Mouse (Mus musculus) stomach, postnatal 0 days (tissue): ENCODE results near the gene Arl8a. TPM values are rescaled to one million over a fixed set of nuclear protein-coding genes. Genes with fewer than 3 reads are reported as not detected.
A peak's percentile ranks its signal among the peaks of the same experiment; 100 is the strongest.

ENCODE experiments used
- ATAC-seq: fragments of 200-750 bp; cut with Nextera tagmentation; 2 replicates; pipeline ENCODE4 v1.8.0; 2017; ENCODE audit not compliant: low FRiP score, low TSS enrichment
- DNase-seq: peaks from one replicate; pipeline ENCODE4 v3.0.0-alpha.2; 2016; ENCODE audit warnings: low spot score
- H3K27ac ChIP-seq: fragments of 300-500 bp; sonication (generic); replicated peaks from 2 replicates; pipeline ENCODE4 v1.5.1; 2014; ENCODE audit warnings: mild to moderate bottlenecking, control low read depth
- H3K27me3 ChIP-seq: fragments of 300-500 bp; sonication (generic); 2 replicates; pipeline ENCODE4 v1.6.1; 2014; ENCODE audit warnings: low read length; ENCODE audit not compliant: control insufficient read depth, insufficient read depth
- H3K36me3 ChIP-seq: fragments of 300-500 bp; sonication (generic); 2 replicates; pipeline ENCODE4 v1.6.1; 2014; ENCODE audit warnings: low read length, mixed read lengths; ENCODE audit not compliant: control insufficient read depth, insufficient read depth
- H3K4me1 ChIP-seq: fragments of 300-500 bp; sonication (generic); replicated peaks from 2 replicates; pipeline ENCODE4 v1.6.1; 2014; ENCODE audit warnings: antibody characterized with exemption; ENCODE audit not compliant: control insufficient read depth, insufficient read depth
- H3K4me2 ChIP-seq: fragments of 300-500 bp; sonication (generic); replicated peaks from 2 replicates; pipeline ENCODE4 v1.6.1; 2014; ENCODE audit warnings: low read depth, mild to moderate bottlenecking, control low read depth, moderate library complexity
- H3K4me3 ChIP-seq: fragments of 300-500 bp; sonication (generic); 2 replicates; pipeline ENCODE4 v1.5.1; 2014; ENCODE audit warnings: low read depth, low read length, control low read depth
- H3K9ac ChIP-seq: fragments of 300-500 bp; sonication (generic); 2 replicates; pipeline ENCODE4 v1.6.1; 2014; ENCODE audit warnings: mild to moderate bottlenecking, low read length, control low read depth, mixed read lengths
- H3K9me3 ChIP-seq: fragments of 300-500 bp; sonication (generic); 2 replicates; pipeline ENCODE4 v1.6.1; 2016; ENCODE audit warnings: low read length; ENCODE audit not compliant: control insufficient read depth
- CTCF ChIP-seq: IDR thresholded peaks from 2 replicates; pipeline ENCODE4 v1.5.1; 2016; ENCODE audit warnings: antibody characterized with exemption, low read depth, mild to moderate bottlenecking, moderate library complexity
- EP300 ChIP-seq: optimal IDR thresholded peaks from 2 replicates; pipeline ENCODE3; 2016; ENCODE audit warnings: antibody characterized with exemption
- WGBS: fragments of 180-500 bp; shearing (Covaris S2); extraction: QIAGEN DNeasy Blood & Tissue Kit; methylation state at CpG from one replicate; pipeline ENCODE4 v1.1.7; 2014; 5-methylcytosine and 5-hydroxymethylcytosine counted together
- polyA plus RNA-seq: library from polyadenylated mRNA; unstranded; fragments of >200 nt; fragmentation: Nextera tagmentation; extraction: Ambion mirVana; gene quantifications from 2 replicates; pipeline ENCODE4 v1.2.1, GENCODE M21; 2015

The Arl8a gene
- polyA plus RNA-seq, 1 experiment from 2014 or later, result 42.2 TPM

DNA sequence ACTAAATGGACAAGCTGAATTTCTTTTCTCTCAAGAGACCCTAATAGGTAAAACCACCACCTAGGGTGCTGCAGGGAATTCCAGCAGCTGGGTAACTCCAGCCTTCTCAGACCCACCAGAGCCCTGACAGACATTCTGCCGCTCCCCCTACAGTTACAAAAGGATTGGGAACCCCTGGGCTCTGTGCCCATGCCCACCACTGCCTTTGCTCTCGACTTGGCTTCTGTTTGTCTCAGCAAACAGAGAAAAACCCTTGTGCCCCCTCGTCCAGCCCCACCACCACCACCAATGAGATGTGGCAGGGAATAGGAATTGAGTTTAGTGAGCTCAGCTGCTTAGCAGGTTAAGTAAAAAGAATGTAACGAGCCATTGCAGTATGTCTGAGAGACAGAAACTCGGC, 2.4 kb downstream of the Arl8a start:
- TF ChIP-seq EP300, result no peak
- no peak for TF ChIP-seq CTCF
- Histone ChIP-seq H3K9me3 (no peaks in the 10 kb centered on the region), H3K9ac (no peak overlapping the region), H3K27ac (no peak overlapping the region), H3K27me3 (no peaks in the 10 kb centered on the region), H3K4me3 (no peak overlapping the region), H3K4me2 (no peak overlapping the region), H3K36me3 (no peaks in the 10 kb centered on the region), H3K4me1 (no peaks in the 10 kb centered on the region; the same call in 1 of the 2 replicates)
- 50% methylated on average over 5 of the region's 5 CpGs for WGBS
- DNase-seq (no peak), ATAC-seq (no peak)

DNA sequence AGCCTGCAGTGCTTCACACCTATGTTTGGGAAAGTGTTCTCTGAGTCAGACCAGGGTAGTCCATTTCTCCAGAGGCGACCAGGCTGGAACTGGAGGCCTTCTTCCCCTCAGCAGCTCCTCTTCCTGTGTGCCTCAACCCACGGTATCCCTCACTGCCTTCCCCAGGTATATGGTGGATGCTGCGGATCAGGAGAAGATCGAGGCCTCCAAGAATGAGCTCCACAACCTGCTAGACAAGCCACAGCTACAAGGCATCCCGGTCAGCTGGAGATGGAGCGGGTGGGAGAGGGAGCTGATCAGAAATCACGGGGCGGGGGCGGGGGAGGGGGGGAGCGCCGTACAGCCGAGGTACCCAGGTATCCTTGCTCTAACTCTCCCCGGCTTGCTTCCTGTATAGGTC, 7.4 kb downstream of the Arl8a start:
- Histone ChIP-seq H3K4me2 (peak overlapping the region; percentile 40), H3K4me3 (no peak overlapping the region), H3K36me3 (peaks cover 3% of the 10 kb centered on the region; the same call in 1 of the 2 replicates), H3K4me1 (no peaks in the 10 kb centered on the region; the same call in 1 of the 2 replicates), H3K27me3 (no peaks in the 10 kb centered on the region), H3K9ac (no peak overlapping the region), H3K9me3 (no peaks in the 10 kb centered on the region), H3K27ac (peak overlapping the region; percentile 76)
- 22% methylated on average over 13 of the region's 13 CpGs for WGBS
- ATAC-seq, result peak; percentile 4; the same call in 1 of the 2 replicates
- DNase-seq, result no peak
- TF ChIP-seq CTCF (no peak), EP300 (no peak)

DNA sequence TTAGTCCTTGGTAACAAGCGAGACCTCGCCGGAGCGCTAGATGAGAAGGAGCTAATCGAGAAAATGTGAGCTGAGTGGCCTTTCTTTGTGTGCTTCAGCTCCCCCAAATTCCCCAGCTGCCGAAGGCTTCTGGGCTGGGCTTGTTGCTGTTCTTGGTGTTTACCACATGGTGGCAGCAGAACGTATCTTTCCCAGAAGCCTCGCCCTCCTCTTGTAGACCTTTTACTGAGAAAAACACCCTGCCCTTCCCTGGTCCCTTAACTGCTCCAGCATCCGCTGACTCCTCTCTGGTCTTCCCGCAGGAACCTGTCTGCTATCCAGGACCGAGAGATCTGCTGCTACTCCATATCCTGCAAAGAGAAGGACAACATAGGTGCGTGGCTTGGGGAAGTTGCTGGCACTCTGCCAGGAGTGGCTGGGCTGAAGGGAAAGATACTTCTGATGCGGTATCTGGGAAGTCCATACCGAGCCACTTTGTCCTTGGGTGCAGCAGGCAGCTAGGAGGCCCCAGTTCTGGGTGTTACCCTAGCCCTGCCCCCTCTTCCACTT, 7.9 kb downstream of the Arl8a start:
- no peak overlapping the region for H3K9ac ChIP-seq
- DNase-seq, result peak; percentile 79
- 4% methylated on average over 14 of the region's 14 CpGs for WGBS
- no peaks in the 10 kb centered on the region for H3K27me3 ChIP-seq
- peak overlapping the region; percentile 76 for H3K27ac ChIP-seq
- H3K4me2 ChIP-seq, result peak overlapping the region; percentile 40
- peak; percentile 72 for ATAC-seq
- TF ChIP-seq EP300 (no peak), CTCF (peak; percentile 85)
- no peaks in the 10 kb centered on the region; the same call in 1 of the 2 replicates for H3K4me1 ChIP-seq
- H3K9me3 ChIP-seq, result no peaks in the 10 kb centered on the region
- no peak overlapping the region for H3K4me3 ChIP-seq
- peaks cover 3% of the 10 kb centered on the region; the same call in 1 of the 2 replicates for H3K36me3 ChIP-seq

DNA sequence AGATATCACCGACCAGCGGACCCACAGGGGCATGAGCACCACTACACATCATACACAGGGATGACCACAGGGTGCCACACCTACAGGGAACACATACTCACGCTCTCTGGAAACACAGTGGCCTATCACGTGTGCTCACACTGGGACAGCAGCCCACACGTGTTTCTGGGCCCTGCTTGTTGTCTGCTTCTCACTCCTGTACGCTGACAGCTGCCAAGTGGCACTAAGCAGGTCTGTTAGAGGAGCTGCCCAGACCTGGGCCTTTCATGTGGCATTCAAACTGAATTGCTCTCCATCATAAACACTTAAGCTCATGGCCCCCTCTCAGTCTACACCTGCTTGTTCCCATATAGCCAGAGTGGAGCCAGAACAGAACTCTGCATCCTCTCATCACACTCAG, 9.7 kb downstream of the Arl8a start:
- peaks cover 3% of the 10 kb centered on the region; the same call in 1 of the 2 replicates for H3K36me3 ChIP-seq
- H3K9me3 ChIP-seq, result no peaks in the 10 kb centered on the region
- H3K9ac ChIP-seq, result no peak overlapping the region
- H3K27ac ChIP-seq, result no peak overlapping the region
- no peak overlapping the region for H3K4me2 ChIP-seq
- DNase-seq (no peak), ATAC-seq (no peak)
- H3K4me1 ChIP-seq, result no peaks in the 10 kb centered on the region; the same call in 1 of the 2 replicates
- no peaks in the 10 kb centered on the region for H3K27me3 ChIP-seq
- no peak overlapping the region for H3K4me3 ChIP-seq
- TF ChIP-seq CTCF (no peak), EP300 (no peak)
- WGBS, result 87% methylated on average over 6 of the region's 6 CpGs

DNA sequence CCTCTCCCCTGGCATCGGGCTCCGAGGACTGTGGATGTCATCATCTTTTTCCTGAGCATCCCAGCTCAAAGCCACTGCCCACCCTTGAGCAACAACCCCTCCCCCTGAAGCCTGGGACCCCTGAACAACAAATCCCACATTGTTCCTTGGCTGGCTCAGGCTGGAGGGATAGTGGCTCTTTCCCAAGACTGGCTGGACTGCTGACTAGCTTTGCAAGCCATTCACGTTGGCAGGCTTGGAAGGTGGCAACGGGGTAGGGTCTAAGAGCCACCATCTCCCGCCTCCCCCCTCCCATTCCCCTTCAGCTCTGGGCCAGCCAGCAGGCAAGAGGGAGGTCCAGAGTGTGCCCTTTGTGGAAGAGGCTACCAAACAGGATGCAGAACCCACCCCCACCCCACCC, 12.0 kb downstream of the Arl8a start:
- Histone ChIP-seq H3K36me3 (peaks cover 3% of the 10 kb centered on the region; the same call in 1 of the 2 replicates), H3K4me1 (no peaks in the 10 kb centered on the region), H3K27ac (no peak overlapping the region), H3K4me3 (no peak overlapping the region), H3K9me3 (no peaks in the 10 kb centered on the region), H3K27me3 (no peaks in the 10 kb centered on the region), H3K9ac (no peak overlapping the region), H3K4me2 (no peak overlapping the region)
- ATAC-seq (no peak), DNase-seq (no peak)
- 61% methylated on average over 5 of the region's 5 CpGs for WGBS
- TF ChIP-seq EP300 (no peak), CTCF (no peak)

DNA sequence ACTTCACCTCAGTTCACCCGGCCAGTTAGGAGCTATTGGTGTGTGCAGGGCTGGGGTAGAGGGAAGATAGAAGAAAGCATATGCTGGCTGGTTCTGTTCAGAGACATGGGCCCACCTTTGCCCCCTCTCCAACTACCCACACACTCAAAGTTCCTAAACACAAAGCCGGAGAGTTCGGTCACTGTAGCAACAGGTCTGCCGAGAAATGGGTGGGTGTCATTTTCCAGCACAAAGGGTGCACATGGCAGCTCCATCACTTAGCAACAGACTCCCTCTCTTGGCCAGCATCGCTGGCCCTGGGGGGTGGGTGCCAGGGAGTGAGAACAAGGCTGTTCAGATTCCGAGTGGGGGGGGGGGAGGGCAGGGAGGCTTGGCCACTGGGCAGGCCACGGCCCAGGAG, 12.4 kb downstream of the Arl8a start:
- no peak for ATAC-seq
- peaks cover 3% of the 10 kb centered on the region; the same call in 1 of the 2 replicates for H3K36me3 ChIP-seq
- TF ChIP-seq EP300 (no peak), CTCF (no peak)
- H3K4me2 ChIP-seq, result no peak overlapping the region
- H3K9me3 ChIP-seq, result no peaks in the 10 kb centered on the region
- no peak for DNase-seq
- 58% methylated on average over 7 of the region's 7 CpGs for WGBS
- no peak overlapping the region for H3K9ac ChIP-seq
- H3K27ac ChIP-seq, result no peak overlapping the region
- no peaks in the 10 kb centered on the region for H3K27me3 ChIP-seq
- no peak overlapping the region for H3K4me3 ChIP-seq
- no peaks in the 10 kb centered on the region for H3K4me1 ChIP-seq
